Mouse (Mus musculus): Measurements from ENCODE around the gene Whrn.

Gene Whrn

DNA sequence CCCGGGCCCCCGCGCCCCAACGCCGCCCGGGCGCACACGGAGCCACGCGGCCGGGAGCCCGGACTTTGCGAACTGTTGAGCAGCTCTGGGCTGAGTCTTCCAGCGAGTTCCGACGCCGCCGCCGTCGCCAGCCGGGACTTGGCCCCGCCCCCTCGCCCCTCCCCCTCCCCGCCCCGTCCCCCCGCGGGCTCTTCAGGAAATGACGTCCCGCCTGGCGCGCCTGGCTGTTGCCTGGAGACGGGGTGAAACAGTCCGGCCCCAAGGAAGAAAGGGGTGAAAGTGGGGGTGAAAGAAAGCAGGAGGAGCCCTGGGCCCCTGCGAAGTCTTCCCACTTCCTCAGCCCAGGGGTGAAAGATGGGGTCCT is at the start of gene Whrn:
Whrn (minus strand) TSS at position 77 of the 364 bp plus-strand sequence.
- DNase-seq (ENCODE audit: low spot score in 2 of 2), result peak in 1 of 2 experiments; percentile 63

DNA sequence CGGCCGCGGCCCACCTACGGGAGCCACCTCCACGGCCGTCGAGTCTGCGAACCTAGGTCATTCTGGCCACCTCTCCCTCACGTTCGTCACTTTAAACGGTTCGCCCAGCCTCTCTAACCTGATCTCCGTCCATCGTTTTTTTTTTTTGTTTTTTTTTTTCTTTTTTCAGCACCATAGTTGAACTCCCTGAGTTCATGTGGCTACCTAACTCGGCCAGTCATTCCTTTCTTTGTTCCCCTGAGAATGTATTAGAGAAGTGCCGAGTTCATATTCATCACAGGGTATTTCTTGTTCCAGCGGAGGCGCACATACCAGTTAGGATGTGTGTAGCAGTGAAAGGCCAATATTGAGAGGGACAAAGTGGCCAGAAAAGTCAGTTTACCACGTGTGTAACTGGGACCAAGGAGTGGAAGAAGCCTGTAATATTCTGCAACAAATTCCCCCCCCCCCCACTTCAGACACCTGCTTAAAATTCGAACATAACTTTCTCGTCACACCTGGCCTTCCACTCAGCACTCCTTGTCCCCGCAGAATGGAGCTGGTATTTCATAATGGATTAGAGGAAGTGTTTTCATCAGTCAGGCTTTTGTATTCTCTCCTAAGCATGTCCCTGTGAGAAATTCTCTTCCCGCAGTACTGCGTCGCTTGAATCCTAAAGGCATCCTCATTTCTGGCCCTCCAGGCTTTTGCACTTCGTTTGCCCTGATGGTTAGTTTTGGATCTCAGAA is 49.6 kb upstream of the Whrn start:
- no peak for DNase-seq (ENCODE audit: low spot score in 2 of 2)

DNA sequence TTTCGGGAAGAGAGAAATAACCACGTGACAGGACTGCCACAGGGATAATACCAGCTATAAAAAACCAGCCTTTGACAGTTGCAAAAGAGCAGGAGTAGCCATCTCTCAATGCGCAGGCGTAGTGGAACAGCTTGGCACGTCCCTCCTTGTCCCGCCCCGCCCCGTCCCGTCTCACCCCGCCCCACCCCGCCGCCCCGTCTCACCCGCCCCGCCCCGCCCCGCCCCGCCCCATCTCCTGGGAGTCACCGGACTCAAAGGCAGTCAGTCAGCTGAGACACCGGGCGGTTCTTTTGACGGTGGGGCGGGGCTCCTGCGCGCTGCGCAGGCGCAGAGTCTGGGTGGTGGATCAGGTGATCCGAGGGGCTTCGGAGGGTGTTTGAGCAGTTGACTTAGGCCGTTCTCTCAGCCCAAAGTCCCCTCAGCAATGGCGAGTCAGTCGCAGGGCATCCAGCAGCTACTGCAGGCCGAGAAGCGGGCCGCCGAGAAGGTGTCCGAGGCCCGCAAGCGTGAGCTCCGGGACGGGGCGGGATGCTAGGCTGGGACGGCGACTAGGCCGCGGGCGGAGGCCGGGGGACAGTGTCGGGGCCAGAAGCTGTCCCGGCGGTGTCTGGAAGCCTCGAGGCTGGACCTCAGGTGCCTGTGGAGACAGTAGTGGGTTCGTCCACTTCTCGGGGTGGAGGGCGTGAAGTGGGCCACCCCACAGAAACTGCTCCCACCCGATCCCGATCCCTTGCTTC is 48.9 kb upstream of the Whrn start, which contains the start of gene Atp6v1g1:
Atp6v1g1 (plus strand) TSS at position 279 of the 737 bp plus-strand sequence.
- DNase-seq (ENCODE audit: low spot score in 2 of 2), result peak; percentile 91 to 95

DNA sequence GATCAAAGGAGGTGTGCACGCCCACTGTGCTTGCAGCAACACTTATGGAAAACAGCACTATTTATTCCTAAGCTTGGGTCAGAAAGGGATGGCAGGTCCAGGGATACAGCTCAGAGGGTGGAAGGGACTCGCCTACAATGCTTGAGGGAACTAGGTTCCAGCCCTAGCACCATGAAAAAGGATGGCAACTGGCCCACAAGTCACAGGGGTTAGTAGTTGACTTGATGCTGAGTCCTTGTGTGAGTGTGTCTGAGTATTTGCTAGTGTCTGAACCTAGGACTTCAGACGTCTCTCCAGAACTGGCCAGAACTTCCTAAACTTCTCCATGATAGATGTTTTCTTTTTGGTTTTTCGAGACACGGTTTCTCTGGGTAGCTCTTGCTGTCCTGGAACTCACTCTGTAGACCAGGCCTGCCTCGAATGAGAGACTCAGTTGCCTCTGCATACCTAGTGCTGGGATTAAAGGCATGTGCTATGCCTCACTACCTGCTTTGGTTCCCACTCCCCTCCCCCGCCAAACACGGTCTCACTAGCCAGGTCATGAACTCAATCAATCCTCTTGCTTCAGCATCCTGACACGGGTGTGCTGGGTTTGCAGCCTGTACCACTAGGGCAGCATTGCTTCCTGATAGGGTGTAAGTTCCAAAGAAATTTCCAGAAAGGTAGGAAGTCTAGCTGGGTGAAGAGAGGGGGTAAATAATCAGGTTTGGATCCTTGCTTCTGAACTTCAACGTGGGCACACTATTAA is 48.1 kb upstream of the Whrn start:
- DNase-seq (ENCODE audit: low spot score in 2 of 2), result peak in 1 of 2 experiments; percentile 23

DNA sequence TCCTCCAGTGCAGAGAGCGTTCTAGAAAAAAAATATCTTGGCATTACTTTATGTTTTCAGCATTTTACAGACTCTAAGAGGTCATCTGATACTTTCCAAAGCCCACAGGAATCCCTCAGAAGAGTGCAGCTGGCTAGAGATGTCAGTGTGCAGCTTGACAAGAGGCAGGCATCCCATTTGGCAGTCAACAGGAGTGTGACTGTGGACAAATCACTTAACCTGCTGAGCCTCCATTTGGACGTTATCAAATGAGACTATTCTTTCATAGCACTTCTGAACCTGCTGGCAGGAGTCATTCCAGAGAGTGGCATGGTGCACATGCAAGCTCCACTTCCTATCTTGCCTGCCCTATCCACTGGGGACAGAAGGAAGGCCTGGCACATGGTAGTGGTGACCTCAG is 46.4 kb upstream of the Whrn start:
- DNase-seq (ENCODE audit: low spot score in 2 of 2), result no peak

DNA sequence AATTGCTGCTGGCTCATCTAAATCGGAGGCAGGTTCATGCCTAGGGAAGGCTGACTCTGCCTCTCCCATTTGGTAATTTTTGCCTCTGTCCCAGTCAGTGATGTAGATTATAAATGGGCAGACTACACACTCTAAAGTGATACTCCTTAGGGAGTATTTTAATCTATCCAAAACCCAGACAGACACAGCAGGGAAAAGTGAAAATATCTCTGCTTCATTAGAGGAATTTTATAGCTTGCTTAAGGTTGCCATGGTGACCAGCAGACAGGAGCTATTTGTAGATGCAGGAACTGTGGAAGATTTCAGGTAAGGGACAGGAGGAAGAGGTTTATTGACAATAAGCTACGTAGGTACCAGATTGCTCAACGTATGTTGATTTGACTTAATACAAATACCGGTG is 41.8 kb upstream of the Whrn start:
- no peak for DNase-seq (ENCODE audit: low spot score in 2 of 2)

DNA sequence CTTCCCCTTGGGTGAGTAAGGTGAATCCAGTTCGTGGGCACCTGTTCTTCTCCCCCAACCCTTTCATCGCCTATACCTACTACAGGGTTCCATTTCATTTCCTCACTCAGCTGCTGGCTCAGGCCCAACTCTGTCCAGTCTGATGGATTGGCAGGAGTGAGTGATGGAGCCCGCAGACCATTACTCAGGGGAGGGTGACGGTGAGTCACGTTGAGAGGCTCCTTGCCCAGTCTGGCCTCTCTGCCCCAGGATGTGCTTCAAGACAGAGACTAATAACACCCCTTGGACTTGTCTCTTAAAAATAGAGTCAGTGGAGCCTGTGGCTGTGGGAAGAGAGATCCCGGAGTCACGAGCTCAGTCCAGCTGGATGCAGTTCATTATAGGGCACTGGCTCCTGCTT is 34.6 kb upstream of the Whrn start:
- DNase-seq (ENCODE audit: low spot score in 2 of 2), result no peak

DNA sequence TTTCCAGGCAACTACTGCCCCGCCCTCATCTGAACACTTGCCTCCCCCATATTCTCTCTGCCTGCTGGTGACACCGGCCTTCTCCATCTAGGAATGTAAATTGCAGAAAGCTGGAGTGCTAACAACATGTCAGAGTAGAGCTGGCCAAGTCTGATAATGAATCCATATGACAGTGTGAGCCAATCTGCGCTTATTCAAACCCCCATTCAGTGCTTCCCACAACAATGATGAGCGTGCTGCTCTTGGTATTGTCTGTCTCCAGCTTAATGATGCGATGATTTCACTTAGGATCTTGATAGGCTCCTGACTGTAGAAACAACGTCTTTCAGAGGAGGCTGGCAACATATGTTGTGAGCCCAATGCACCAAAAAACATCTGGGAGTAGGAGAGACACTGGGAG is 33.2 kb upstream of the Whrn start:
- DNase-seq (ENCODE audit: low spot score in 2 of 2), result no peak

DNA sequence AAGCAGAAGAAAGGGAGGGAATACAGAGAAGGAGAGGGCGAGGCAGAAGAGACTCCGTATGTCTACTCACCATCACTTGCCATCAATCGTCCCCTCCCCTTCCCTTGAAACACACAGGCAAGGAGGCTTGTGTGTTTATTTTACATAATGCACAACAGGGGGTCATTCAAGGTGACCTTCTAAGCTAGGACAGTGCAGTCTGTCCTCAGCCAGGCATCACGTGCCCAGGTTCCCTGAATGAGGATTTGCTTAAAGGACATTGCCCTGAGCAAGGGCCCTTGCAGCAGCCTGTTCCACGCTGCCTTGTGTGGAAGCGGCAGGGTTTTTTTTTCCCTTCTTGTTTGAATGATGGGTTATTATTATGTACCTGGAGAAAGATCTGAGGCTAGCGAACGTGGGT is 29.7 kb upstream of the Whrn start:
- no peak for DNase-seq (ENCODE audit: low spot score in 2 of 2)

DNA sequence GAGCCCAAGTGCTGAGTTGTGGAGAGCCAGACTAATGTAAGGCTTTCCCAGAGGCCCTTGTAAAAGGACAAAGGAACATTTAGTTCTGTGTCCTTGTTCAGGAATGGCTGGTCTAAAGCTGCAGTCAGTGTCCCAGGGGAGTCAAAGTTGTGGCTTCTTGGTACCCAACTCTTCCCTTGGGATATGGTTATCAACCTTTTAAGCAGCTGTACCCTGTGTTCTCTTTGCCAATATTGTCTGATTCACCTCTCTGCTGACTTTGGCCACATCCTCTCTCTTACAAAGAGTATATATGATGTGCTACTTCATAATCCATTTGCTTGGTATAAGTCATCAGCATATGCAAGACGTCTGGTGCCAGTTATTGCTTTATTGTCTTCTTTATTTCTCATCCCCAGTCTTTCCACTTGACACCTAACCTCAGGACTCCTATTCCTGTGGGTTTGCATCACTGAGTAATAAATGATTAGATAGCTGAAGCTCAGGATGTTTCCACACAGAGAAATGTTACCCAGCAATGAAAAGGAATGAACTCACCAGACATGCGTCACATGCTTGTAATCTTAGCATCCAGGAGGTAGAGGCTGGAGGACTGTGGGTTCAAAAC is 26.1 kb upstream of the Whrn start:
- DNase-seq (ENCODE audit: low spot score in 2 of 2), result no peak

DNA sequence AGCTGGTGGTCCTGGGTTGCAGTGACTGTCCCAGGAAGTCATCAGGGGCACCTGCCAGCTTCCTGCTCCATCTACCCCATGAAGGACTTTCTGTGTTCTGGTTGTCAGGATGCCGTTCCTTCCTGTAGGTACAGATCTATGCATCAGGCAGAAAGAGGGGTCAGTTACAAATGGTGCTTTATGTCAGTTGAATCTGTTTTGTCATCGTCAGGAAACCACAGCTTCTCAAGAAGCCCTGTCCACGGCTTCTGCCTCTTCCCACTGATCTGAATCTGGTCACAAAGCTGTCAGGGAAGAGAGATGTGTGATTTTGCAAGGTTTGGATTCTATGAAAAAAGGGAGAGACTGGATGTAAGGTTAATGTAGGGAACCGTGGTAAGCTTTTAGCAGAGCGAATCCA is 19.2 kb upstream of the Whrn start:
- DNase-seq (ENCODE audit: low spot score in 2 of 2), result no peak

DNA sequence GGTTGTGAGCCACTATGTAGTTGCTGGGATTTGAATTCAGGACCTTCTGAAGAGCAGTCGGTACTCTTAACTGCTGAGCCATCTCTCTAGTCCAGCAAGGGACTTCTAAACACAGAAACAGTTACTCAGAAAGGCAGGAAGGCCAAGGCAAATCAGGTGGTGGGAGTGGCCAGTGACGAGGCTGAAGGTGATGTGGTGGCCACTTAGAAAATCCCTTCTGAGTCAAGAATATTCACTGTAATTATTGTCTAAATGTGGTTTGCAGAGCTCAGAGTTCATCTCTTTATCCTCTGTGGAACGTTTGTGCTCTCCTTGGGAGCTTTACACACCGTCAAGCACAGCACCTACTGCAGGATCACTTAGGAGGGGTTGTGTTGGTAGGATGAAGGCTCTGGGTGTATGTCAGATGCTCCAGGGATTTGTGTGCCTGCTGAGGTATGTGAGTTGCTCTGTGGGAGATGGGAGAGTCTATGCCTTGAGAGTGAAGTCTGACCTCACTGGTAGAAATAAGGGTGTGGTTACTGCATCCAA is 18.7 kb upstream of the Whrn start:
- no peak for DNase-seq (ENCODE audit: low spot score in 2 of 2)

DNA sequence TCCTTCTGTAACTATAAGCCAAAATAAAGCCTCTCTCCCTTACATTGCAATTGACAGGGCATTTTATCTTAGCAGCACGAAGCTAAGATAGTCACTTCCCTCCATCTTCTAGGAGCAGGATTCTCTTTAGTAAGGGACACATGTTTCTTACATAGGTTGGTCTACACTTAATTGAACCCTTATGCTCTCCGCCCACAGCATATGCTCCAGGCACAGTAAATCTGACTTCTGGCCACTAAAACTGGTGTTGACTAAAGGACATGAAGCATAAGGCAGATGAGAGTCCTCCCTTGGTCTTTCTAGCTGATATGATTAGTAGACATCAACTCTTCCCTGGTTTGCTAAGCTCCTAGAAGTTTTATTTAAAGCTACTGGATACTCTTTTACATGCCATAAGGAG is 17.1 kb upstream of the Whrn start:
- DNase-seq (ENCODE audit: low spot score in 2 of 2), result no peak

DNA sequence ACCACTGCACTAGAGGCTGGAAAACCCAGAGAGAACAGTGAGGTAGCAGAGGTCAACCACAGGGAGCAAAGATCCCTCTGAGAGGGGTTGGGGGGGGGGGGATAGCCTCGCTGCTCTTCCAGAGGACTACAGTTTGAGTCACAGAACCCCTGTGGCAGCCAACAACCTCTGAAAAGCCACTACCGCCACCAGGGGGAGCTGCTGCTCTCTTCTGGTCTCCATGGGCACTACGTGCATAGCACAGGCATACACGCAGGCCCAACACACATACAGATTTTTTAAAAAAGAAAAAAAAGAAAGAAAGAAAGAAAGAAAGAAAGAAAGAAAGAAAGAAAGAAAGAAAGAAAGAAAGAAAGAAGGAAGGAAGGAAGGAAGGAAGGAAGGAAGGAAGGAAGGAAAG is 12.4 kb upstream of the Whrn start:
- peak; percentile 66 to 89 for DNase-seq (ENCODE audit: low spot score in 2 of 2)

DNA sequence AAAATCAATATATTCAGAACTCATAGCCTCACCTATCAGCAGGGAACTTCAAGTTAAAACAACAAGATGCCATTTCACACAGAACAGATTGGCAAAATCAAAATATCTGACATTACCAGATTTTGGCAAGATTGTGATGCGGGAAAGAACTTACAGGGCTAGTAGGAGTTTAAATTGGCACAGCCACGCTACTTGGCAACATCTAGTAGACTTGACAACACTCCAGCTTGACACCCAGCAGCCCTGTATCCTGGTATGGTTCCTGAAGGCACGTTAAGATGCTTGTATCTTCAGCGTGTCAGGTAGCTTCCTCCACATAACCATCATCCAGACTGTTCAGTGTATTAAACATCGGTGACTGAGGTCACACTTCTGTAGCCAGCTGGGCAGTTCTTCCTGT is 11.7 kb upstream of the Whrn start:
- no peak for DNase-seq (ENCODE audit: low spot score in 2 of 2)

DNA sequence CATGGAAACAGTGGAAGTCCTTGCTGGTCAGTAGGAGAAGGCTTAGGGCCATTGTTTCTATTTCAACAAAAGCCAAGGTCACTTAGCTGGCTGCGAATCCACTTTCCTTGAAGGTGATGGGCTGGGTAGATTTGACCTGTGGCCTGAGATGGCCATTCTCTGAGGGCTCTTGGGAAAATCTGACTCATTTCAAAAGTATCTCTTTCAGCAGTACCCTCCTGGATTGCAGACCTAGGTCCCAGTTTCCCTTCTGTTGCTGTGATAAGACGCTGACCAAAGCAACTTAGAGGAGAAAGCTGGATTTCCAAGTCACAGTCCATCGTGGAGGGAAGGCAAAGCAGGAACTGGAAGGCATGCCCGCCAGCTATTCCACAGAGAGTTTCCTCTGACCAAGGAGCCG is 8.2 kb upstream of the Whrn start:
- DNase-seq (ENCODE audit: low spot score in 2 of 2), result no peak

DNA sequence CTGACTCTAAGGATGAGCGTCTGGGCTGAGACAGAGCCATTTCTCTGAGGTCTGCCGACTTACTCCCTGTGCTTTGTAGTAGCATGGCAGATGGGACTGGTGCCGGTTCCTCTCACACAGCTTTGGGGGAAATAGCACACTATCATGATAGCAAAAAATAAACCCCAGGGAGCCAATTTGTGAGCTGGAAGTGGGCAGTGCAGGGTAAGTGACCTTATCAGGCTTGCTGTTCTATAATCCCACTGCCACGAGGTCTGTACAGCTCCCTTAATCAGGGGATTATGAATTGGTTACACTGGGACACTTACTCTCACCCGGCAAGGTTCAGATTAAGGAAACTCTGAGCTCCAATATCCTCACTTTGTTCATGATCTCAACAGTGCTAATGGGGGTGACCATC is 5.3 kb upstream of the Whrn start:
- DNase-seq (ENCODE audit: low spot score in 2 of 2), result no peak

DNA sequence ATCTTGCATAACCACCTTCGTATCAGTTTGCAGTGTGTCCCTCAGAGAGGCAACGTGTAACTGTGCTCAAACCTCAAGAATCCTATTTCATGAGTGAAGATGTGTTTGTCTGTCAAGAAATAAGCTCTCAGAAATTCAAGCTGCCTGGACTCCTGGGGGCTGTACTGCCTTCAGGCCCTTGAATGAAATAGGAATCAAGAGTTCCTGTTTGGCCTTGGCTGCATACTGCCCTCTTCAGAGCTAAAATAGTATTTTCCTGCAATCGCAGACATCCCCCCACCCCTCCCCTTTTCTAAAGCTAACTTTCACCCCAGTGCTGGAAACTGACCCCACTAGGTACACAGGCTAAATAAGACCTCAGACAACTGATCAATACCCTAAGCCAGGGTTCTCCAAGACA is 2.6 kb upstream of the Whrn start:
- DNase-seq (ENCODE audit: low spot score in 2 of 2), result no peak

DNA sequence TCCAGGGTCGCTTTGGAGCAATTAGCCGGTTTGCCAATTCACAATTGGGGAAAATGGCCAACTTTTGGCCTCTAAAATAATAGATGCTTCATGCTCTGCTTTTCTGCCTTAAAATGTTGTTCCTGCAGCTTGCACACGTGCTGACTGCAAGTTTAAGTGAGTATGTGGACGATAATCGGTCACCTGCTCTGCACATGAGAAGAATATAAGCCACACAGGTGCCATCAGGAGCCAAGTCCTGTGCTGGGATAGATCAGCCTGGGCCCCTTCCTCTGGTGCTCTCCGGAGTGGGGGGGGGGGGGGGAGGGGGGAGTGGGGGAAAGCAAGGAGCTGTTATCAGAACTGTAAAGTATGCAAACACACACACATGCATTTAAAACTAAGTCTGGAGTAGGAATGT is 521 bp upstream of the Whrn start:
- no peak for DNase-seq (ENCODE audit: low spot score in 2 of 2)

DNA sequence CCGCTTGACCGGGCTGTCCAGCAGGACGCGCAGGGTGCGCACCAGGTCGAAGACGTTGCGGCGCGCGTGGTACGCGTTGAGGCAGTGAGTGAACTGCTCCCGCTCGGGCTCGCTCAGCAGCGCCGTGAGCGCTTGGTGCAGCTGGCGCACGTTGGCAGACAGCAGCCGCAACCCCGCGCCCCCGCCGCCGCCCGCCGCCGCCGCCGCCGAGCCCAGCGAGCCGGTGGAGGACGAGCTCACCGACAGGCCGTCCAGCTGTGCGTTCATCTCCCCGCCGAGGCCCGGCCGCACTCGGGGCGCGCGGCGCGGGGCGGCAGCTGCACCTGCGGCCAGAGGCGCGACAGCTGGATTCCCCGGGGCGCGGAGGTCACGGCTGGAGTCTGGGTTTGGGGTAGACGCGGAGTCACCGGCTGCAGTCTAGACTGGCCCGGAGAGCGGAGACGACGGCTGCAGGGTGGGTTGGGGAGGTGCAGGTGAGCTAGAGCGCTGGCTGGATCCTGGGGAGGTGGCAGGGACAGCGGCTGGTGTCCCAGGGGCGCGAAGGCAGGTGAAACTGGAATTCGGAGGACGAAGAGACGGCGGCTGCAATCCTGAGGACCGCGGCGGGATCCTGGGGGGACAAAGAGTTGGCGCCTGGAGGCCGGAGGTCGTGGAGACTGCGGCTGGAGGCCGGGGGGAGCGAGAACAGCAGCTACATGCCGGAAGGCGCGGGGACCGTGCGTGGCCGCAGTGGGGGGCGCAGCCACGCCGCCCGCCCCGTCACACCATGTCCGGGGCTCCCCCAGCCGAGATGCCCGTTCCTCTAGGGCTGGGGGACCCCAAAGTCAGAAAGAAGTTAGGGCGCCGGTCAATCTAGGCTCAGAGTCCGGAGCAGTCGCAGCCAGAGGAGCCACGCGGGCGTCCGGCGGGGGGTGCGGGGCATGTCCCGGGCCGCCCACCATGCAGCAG is 550 bp downstream of the Whrn start:
- peak; percentile 18 to 48 for DNase-seq (ENCODE audit: low spot score in 2 of 2)

DNA sequence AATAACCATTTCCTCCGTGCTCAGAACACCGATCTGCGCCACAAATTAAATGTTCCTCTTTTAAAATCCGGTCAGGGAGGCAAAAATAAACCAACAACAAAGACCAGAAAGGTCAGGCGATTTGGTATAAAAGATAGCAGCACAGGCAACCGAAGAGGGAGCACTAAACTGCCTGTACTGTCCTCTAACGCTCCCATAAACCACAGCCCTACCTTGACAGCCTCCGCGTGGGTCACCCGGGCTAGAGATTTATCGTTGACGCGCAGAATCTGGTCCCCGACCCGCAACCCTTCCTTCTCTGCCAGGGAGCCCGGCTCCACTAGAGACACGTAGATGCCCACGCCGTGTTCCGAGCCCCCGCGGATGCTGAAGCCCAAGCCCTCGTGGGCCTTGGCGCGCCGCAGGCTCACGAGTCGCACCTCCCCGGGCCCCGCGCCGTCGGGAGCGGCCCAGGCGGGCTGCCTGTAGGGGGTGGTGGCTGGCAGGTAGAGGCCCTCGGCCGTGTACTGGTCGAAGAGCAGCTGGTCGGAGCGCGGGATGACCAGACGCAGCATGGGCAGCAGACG is 1.3 kb downstream of the Whrn start:
- no peak for DNase-seq (ENCODE audit: low spot score in 2 of 2)
